Mouse (Mus musculus): ENCODE data around the gene Elof1.
A peak's percentile ranks its signal among the peaks of the same experiment; 100 is the strongest.

GRCm38 (mm10) chr9:22138480-22138879 lies 21.5 kb upstream of the Elof1 start:
- TF ChIP-seq CTCF (IDR thresholded peaks at IDR 0.05; ENCODE audit: low read depth, low read length) (peak; percentile 81), POLR2AphosphoS5 (IDR thresholded peaks at IDR 0.05; ENCODE audit: insufficient replicate concordance, low read depth, low read length) (no peak), TAL1 (conservative IDR thresholded peaks at IDR 0.05; ENCODE audit: low read depth, low read length) (no peak), GATA1 (IDR thresholded peaks at IDR 0.05; ENCODE audit: borderline replicate concordance, low read length) (no peak), GATA2 (IDR thresholded peaks at IDR 0.05; ENCODE audit: borderline replicate concordance, low read depth, low read length) (no peak)

Data from G1E (cell line).